Mouse (Mus musculus) brown adipose tissue, adult 24 weeks (tissue): ENCODE data around the gene C130032M10Rik. TPM values are rescaled to one million over a fixed set of nuclear protein-coding genes. Genes with fewer than 3 reads are reported as not detected.

Source experiments
- H3K27ac ChIP-seq: fragments of 200-500 bp; replicated peaks from 2 replicates; pipeline ENCODE4 v1.5.1; 2012; ENCODE audit warnings: low read depth, mild to moderate bottlenecking, low read length
- H3K4me1 ChIP-seq: fragments of 200-500 bp; 2 replicates; pipeline ENCODE4 v1.6.1; 2012; ENCODE audit warnings: low read length, mixed read lengths; ENCODE audit not compliant: control insufficient read depth, insufficient read depth, insufficient read length
- H3K4me3 ChIP-seq: fragments of 200-500 bp; 2 replicates; pipeline ENCODE4 v1.5.1; 2012; ENCODE audit warnings: low read depth, mild to moderate bottlenecking, low read length, moderate library complexity; ENCODE audit not compliant: insufficient read depth
- polyA plus RNA-seq: library from polyadenylated mRNA; stranded (reverse); fragments of >200 nt; gene quantifications from 2 replicates; pipeline ENCODE4 v1.2.4, GENCODE M21; 2012; ENCODE audit not compliant: missing spikeins, insufficient read depth, insufficient read length

The C130032M10Rik gene
- polyA plus RNA-seq, 1 experiment, result not detected

DNA sequence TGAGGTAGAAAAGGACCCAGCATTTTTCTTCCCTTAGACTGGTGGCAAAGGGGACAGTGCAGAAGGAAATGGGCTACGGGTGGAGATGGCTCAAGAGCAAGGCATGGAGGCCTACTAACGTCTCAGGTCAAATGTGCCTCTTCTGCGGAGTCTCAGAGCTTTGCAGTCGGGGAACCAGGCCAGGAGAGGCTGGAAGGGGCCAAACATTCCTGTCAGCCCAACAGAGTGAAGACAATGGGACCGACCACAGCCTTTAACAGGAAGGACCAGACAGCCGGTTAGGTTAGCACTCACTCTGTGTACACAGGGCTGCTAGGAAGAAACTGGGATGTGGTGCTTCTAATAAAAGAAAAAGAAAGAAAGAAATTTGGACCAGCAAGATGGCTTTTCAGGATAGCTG is 34.5 kb downstream of the C130032M10Rik start:
- no peak overlapping the region for H3K27ac ChIP-seq
- H3K4me3 ChIP-seq, result no peak overlapping the region
- no peaks in the 10 kb centered on the region for H3K4me1 ChIP-seq

- H3K27ac ChIP-seq, result no peak overlapping the region
- H3K4me1 ChIP-seq, result no peaks in the 10 kb centered on the region
- H3K4me3 ChIP-seq, result no peak overlapping the region
Observed at GRCm38 (mm10) chr9:114553828-114554227, 38.3 kb downstream of the C130032M10Rik start.

GRCm38 (mm10) chr9:114554355-114554979 is 39.0 kb downstream of the C130032M10Rik start:
- Histone ChIP-seq H3K27ac (no peak overlapping the region), H3K4me3 (no peak overlapping the region), H3K4me1 (no peaks in the 10 kb centered on the region)

DNA sequence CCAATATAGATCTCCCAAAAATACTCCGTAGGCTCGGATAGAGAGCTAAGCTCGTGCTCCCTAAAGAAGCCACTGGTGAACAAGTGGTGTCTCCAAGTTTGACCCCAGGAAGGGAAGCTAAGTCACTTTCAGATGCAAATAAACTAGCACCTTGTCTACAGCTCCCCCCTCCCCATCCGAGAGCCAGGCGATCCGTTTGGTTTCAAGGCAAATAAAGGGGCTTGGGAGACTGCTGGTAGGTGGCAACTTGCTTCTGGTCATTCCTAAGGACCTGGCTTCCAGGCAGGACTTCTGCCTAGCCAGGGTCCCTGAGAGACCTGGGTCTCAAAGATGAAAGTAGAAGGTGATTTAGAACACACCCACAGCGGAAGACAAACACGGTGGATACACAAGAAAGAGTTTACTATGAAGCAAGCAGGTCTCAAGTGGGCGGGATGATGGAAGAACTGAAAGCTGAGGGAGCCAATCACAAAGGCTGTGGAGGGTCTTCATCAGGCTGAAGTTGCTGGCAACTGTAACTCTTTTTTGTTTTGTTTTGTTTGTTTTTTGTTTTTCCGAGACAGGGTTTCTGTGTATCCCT is 40.9 kb downstream of the C130032M10Rik start:
- Histone ChIP-seq H3K27ac (no peak overlapping the region), H3K4me1 (no peaks in the 10 kb centered on the region), H3K4me3 (no peak overlapping the region)

- Histone ChIP-seq H3K27ac (no peak overlapping the region), H3K4me3 (no peak overlapping the region), H3K4me1 (no peaks in the 10 kb centered on the region)
Observed at GRCm38 (mm10) chr9:114557086-114557485, 41.6 kb downstream of the C130032M10Rik start.

DNA sequence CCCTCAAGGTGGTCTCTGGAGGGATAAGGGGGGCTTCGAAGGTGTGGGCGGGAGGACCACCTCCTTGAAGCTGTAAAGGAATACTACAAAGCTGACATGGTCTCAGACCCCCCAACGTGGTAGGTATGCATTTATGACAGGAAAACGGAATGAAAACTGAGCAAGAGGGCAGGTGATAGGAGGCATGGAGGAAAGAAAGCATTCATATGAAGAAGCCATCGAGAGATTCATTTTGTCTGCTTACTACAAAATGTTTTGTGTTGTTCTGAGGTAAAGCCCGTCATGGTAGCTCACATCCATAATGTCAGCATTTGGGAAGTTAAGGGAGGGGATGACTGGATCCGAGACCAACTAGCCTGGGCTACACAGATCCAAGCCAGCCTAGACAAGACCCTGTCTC is 44.6 kb downstream of the C130032M10Rik start:
- Histone ChIP-seq H3K27ac (no peak overlapping the region), H3K4me1 (no peaks in the 10 kb centered on the region; the same call in 1 of the 2 replicates), H3K4me3 (no peak overlapping the region)

DNA sequence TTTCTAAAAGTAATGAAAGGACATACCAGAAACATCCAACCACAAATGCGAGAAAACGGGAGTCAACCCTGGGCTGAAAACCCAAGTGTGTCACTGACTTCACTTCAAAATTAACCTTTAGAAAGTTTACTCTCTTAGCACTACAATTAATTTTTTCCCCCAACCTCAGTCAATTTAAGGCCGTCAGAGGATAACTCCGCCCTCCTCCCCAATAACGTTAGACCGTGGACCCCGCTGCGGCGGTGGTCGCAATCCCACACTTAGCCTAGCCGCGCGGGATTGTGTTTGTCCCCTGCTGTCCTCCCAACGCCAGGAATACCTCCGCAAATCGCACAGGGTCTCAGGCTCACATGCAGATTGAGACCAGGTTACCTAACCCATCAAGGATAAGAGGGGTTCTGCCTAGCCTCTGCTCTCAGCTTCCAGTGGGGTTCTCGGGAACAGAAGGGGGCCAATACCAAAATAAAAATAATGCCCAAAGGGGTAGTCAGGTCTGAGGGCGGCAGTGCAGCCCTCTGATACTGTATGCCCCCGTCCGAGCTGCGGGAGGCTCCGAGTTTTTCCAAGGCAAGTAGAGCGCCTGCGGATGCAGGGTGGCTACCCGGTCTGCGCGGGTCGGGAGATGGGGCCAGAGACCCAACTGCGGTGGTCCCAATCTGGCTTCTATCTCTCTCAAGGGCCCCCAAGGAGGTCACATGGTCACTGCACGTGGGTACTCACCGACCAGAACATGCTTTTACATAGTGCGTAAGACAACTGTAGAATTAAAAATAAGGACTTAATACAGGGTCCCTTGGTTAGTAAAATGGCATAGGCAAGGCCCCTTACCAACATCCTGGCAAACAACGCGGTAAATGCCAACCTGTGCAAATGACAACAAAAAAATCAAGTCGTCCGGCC is 45.5 kb downstream of the C130032M10Rik start:
- no peaks in the 10 kb centered on the region; the same call in 1 of the 2 replicates for H3K4me1 ChIP-seq
- no peak overlapping the region for H3K4me3 ChIP-seq
- H3K27ac ChIP-seq, result no peak overlapping the region

GRCm38 (mm10) chr9:114561671-114561971 is 46.1 kb downstream of the C130032M10Rik start:
- Histone ChIP-seq H3K4me1 (no peaks in the 10 kb centered on the region; the same call in 1 of the 2 replicates), H3K27ac (no peak overlapping the region), H3K4me3 (no peak overlapping the region)

GRCm38 (mm10) chr9:114562031-114562918 is 46.8 kb downstream of the C130032M10Rik start:
- H3K4me3 ChIP-seq, result no peak overlapping the region
- H3K27ac ChIP-seq, result no peak overlapping the region
- no peaks in the 10 kb centered on the region; the same call in 1 of the 2 replicates for H3K4me1 ChIP-seq

- Histone ChIP-seq H3K4me3 (peak overlapping the region; percentile 35; the same call in 1 of the 2 replicates), H3K4me1 (no peaks in the 10 kb centered on the region; the same call in 1 of the 2 replicates), H3K27ac (no peak overlapping the region)
Observed at GRCm38 (mm10) chr9:114562919-114563751, 47.6 kb downstream of the C130032M10Rik start.

- peak within 1 kb of the TSS; percentile 35; the same call in 1 of the 2 replicates for H3K4me3 ChIP-seq
- no peak within 1 kb of the TSS for H3K27ac ChIP-seq
- H3K4me1 ChIP-seq, result no peaks in the 10 kb centered on the region; the same call in 1 of the 2 replicates
Observed at GRCm38 (mm10) chr9:114563761-114564606, 48.5 kb downstream of the C130032M10Rik start, which contains the start of gene Trim71. TSS of gene Trim71 (minus strand) at chr9:114564369.

- no peaks in the 10 kb centered on the region; the same call in 1 of the 2 replicates for H3K4me1 ChIP-seq
- no peak overlapping the region for H3K4me3 ChIP-seq
- H3K27ac ChIP-seq, result no peak overlapping the region
Observed at GRCm38 (mm10) chr9:114564667-114565066, 49.2 kb downstream of the C130032M10Rik start.
